Mouse (Mus musculus): ENCODE measurements around the gene Stx3. TPM values are rescaled to one million over a fixed set of nuclear protein-coding genes. Genes with fewer than 3 reads are reported as not detected.

The Stx3 gene
- polyA plus RNA-seq, 1 experiment from 2014 or later = 7.0 TPM

DNA sequence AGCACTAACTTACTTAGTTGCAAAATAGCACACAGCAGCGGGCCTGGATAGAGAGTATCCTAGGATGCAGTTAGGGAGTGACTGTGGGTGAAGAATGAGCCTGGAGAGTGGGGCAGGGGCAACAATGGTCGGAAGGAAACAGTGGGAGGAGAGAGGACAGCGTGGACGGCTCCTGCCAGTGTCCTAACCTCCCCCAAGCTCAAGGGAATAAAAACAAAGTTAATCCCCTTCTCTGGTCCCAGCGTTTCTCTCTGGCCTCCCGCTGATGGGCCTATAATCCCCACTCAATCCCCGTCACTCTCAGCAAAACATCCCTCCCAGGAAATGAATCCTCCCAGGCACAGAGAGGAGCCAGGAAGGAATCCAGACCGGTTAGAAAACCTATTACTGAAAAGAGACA, 5.6 kb downstream of the Stx3 start:
- Histone ChIP-seq H3K27ac (replicated peaks in 1 of 2; ENCODE audit: control insufficient read depth in 1 of 2, insufficient read depth in 1 of 2, low read depth in 2 of 2, low read length in 2 of 2) (peak overlapping the region; percentile 10 to 66; a peak in 2 of 4 replicates), H3K4me2 (ENCODE audit: low read length) (peak overlapping the region; percentile 25; the same call in 1 of the 2 replicates), H3K27me3 (ENCODE audit: control insufficient read depth, insufficient read depth, low read length) (no peaks in the 10 kb centered on the region), H3K9me3 (ENCODE audit: control insufficient read depth, low read length) (no peaks in the 10 kb centered on the region), H3K4me3 (ENCODE audit: control insufficient read depth in 1 of 2, insufficient read depth in 1 of 2, low read depth in 1 of 2, low read length in 2 of 2) (no peak overlapping the region), H3K36me3 (ENCODE audit: control insufficient read depth, insufficient read depth, low read length) (no peaks in the 10 kb centered on the region), H3K4me1 (ENCODE audit: control insufficient read depth in 2 of 2, insufficient read depth in 2 of 2, low read length in 2 of 2) (no peaks in the 10 kb centered on the region; a peak in 3 of 4 replicates), H3K9ac (ENCODE audit: low read length) (no peak overlapping the region; the same call in 1 of the 2 replicates)
- 19% methylated on average over 8 of the region's 8 CpGs for WGBS
- ATAC-seq (ENCODE audit: insufficient number of reproducible peaks, insufficient read depth, low FRiP score, low read depth) = no peak

DNA sequence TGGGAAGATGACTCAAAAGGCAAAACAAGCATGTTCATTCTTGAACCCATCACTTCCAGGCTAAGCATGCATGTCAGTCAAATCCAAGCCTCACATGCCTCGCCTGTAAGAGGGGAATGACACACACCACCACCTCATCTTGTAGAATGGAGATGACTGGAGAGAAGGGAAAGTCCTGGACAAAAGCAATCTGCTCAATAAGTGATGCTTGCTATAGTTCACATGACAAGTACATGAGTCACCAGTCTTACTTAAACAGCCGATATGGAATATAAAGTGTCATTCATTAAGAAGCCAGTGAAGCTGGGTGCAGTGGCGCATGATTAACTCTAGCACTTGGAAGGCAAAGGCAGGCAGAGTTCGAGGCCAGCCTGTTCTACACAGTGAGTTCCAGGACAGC, 6.1 kb downstream of the Stx3 start:
- Histone ChIP-seq H3K9ac (ENCODE audit: low read length) (no peak overlapping the region), H3K4me3 (ENCODE audit: control insufficient read depth in 1 of 2, insufficient read depth in 1 of 2, low read depth in 1 of 2, low read length in 2 of 2) (no peak overlapping the region), H3K9me3 (ENCODE audit: control insufficient read depth, low read length) (no peaks in the 10 kb centered on the region), H3K36me3 (ENCODE audit: control insufficient read depth, insufficient read depth, low read length) (no peaks in the 10 kb centered on the region), H3K27me3 (ENCODE audit: control insufficient read depth, insufficient read depth, low read length) (no peaks in the 10 kb centered on the region), H3K4me2 (ENCODE audit: low read length) (no peak overlapping the region), H3K4me1 (ENCODE audit: control insufficient read depth in 2 of 2, insufficient read depth in 2 of 2, low read length in 2 of 2) (no peaks in the 10 kb centered on the region; a peak in 3 of 4 replicates), H3K27ac (replicated peaks in 1 of 2; ENCODE audit: control insufficient read depth in 1 of 2, insufficient read depth in 1 of 2, low read depth in 2 of 2, low read length in 2 of 2) (peak overlapping the region in 1 of 2 experiments; percentile 42; a peak in 1 of 4 replicates)
- WGBS = 60% methylated on average over 4 of the region's 4 CpGs
- ATAC-seq (ENCODE audit: insufficient number of reproducible peaks, insufficient read depth, low FRiP score, low read depth) = no peak

DNA sequence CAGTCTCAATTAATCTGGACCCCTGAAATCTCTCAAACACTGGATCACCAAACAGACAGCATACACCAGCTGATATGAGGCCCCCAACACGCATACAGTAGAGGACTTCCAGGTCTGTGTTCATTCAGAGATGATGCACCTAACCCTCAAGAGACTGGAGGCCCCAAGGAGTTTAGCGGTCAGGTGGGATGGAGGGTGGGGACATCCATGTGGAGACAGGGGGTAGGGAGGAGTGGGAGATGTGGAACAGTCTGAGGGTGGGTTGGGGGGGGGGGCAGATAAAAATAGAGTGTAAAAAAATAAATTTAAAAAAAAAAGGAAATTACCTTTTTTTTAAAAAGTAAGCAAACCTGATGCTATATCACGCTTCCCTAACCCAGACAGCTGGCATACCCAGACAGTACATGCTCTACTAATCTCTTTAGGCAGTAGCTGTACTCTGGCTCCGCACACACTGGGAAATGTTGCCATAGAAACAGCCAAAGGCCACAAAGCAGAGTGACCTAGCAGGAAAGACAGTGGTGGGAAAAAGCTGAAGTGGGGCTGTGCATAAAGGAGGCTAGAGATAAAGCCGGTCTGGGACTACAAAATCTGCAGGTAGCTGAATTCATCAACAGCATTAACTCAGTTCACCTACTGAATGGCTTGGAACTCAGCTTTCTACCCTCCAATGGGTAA, 7.4 kb downstream of the Stx3 start:
- H3K9me3 ChIP-seq (ENCODE audit: control insufficient read depth, low read length) = no peaks in the 10 kb centered on the region

DNA sequence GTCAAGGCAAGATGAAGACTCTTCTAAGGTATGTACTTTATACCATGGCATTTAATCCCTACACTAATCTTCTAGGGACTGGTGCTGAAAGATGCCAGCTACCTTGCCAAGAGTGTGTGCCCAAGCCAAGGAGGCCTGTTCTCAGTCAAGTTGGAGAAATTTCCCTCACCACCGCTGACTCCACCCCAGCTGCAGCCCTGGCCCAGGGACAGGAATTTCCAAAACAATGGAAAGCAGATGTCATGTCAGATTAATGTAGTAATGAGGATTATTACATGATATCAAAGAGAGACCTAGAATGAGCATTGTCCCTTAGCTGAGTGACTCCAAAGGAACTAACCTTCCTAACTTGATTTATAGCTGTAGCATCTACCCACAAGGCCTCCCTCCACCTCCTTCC, 8.3 kb downstream of the Stx3 start:
- Histone ChIP-seq H3K9me3 (ENCODE audit: control insufficient read depth, low read length) (no peaks in the 10 kb centered on the region), H3K4me2 (ENCODE audit: low read length) (no peak overlapping the region), H3K27me3 (ENCODE audit: control insufficient read depth, insufficient read depth, low read length) (no peaks in the 10 kb centered on the region), H3K9ac (ENCODE audit: low read length) (no peak overlapping the region), H3K4me1 (ENCODE audit: control insufficient read depth in 2 of 2, insufficient read depth in 2 of 2, low read length in 2 of 2) (no peaks in the 10 kb centered on the region; a peak in 3 of 4 replicates), H3K4me3 (ENCODE audit: control insufficient read depth in 1 of 2, insufficient read depth in 1 of 2, low read depth in 1 of 2, low read length in 2 of 2) (no peak overlapping the region), H3K36me3 (ENCODE audit: control insufficient read depth, insufficient read depth, low read length) (no peaks in the 10 kb centered on the region), H3K27ac (replicated peaks in 1 of 2; ENCODE audit: control insufficient read depth in 1 of 2, insufficient read depth in 1 of 2, low read depth in 2 of 2, low read length in 2 of 2) (no peak overlapping the region)
- no peak for ATAC-seq (ENCODE audit: insufficient number of reproducible peaks, insufficient read depth, low FRiP score, low read depth)
- WGBS = 80% methylated on average over 1 of the region's 1 CpGs

More for the DNA sequence above, 7.4 kb downstream of the Stx3 start:
- WGBS = 43% methylated on average over 5 of the region's 5 CpGs
- ATAC-seq (ENCODE audit: insufficient number of reproducible peaks, insufficient read depth, low FRiP score, low read depth) = peak; percentile 71
- no peaks in the 10 kb centered on the region for H3K36me3 ChIP-seq (ENCODE audit: control insufficient read depth, insufficient read depth, low read length)
- H3K4me3 ChIP-seq (ENCODE audit: control insufficient read depth in 1 of 2, insufficient read depth in 1 of 2, low read depth in 1 of 2, low read length in 2 of 2) = no peak overlapping the region
- H3K9ac ChIP-seq (ENCODE audit: low read length) = no peak overlapping the region
- H3K4me1 ChIP-seq (ENCODE audit: control insufficient read depth in 2 of 2, insufficient read depth in 2 of 2, low read length in 2 of 2) = no peaks in the 10 kb centered on the region; a peak in 3 of 4 replicates
- no peak overlapping the region for H3K4me2 ChIP-seq (ENCODE audit: low read length)
- no peak overlapping the region for H3K27ac ChIP-seq (replicated peaks in 1 of 2; ENCODE audit: control insufficient read depth in 1 of 2, insufficient read depth in 1 of 2, low read depth in 2 of 2, low read length in 2 of 2)
- no peaks in the 10 kb centered on the region for H3K27me3 ChIP-seq (ENCODE audit: control insufficient read depth, insufficient read depth, low read length)

DNA sequence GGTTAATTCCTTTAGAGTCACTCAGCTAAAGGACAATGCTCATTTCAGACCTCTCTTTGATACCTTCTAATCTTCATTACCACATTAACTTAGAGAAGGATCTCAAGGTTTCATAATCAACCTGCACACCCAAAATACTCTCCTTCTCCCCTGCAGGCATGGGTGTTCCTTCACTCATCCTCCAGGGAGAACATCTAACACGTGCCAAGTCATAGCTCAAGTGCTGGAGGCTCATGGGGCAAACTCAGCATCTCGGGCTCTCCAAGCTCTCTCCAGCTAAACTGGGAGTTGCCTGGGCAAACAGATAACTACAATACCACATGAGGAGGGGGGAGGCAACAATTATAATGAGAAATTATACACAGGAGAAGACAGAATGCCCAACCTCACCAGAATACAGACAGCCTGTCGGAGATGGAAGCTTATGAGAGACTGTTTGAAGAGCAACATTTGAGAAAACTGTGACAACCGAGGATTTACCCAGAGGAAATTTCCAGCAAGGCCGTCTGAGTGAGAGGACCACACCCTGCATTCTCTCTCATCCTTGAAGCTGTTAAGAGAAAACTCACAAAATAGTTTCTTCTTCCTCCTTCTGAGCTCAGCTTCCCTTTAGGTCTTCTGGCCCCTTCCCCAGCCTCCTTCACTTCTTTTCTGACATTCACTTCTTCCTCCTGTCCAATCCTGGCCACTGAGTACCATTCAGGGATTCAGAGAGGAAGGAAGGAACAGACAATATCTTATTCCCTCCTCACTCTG, 9.0 kb downstream of the Stx3 start:
- no peak overlapping the region for H3K4me2 ChIP-seq (ENCODE audit: low read length)
- H3K4me1 ChIP-seq (ENCODE audit: control insufficient read depth in 2 of 2, insufficient read depth in 2 of 2, low read length in 2 of 2) = no peaks in the 10 kb centered on the region; a peak in 3 of 4 replicates
- ATAC-seq (ENCODE audit: insufficient number of reproducible peaks, insufficient read depth, low FRiP score, low read depth) = no peak
- peak overlapping the region in 1 of 2 experiments; percentile 8; a peak in 1 of 4 replicates for H3K27ac ChIP-seq (replicated peaks in 1 of 2; ENCODE audit: control insufficient read depth in 1 of 2, insufficient read depth in 1 of 2, low read depth in 2 of 2, low read length in 2 of 2)
- no peaks in the 10 kb centered on the region for H3K9me3 ChIP-seq (ENCODE audit: control insufficient read depth, low read length)
- no peaks in the 10 kb centered on the region for H3K27me3 ChIP-seq (ENCODE audit: control insufficient read depth, insufficient read depth, low read length)
- no peak overlapping the region for H3K9ac ChIP-seq (ENCODE audit: low read length)
- WGBS = 63% methylated on average over 5 of the region's 5 CpGs
- H3K36me3 ChIP-seq (ENCODE audit: control insufficient read depth, insufficient read depth, low read length) = no peaks in the 10 kb centered on the region
- no peak overlapping the region for H3K4me3 ChIP-seq (ENCODE audit: control insufficient read depth in 1 of 2, insufficient read depth in 1 of 2, low read depth in 1 of 2, low read length in 2 of 2)

DNA sequence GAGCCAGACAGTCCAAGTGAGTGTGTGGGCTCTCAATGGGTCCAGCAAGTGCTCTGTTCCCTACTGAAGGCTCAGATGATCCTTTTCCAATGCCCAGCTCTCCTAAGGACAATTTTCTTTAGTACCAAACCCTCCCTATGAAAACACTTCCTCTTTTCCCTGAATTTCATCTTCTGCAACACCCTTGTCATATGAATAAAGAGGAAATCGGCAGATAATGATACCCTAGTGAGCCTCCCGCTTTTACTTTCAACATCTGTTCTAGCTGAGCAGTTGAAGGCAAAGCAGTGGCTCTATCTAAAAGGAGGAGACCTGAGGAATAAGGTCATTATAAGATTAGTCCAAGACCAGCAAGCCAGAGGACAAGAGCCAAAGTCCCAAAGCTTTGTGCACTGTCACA, 10.8 kb downstream of the Stx3 start:
- no peak overlapping the region for H3K27ac ChIP-seq (replicated peaks in 1 of 2; ENCODE audit: control insufficient read depth in 1 of 2, insufficient read depth in 1 of 2, low read depth in 2 of 2, low read length in 2 of 2)
- H3K4me2 ChIP-seq (ENCODE audit: low read length) = no peak overlapping the region
- H3K36me3 ChIP-seq (ENCODE audit: control insufficient read depth, insufficient read depth, low read length) = no peaks in the 10 kb centered on the region
- no peak overlapping the region for H3K9ac ChIP-seq (ENCODE audit: low read length)
- WGBS = 76% methylated on average over 2 of the region's 2 CpGs
- H3K9me3 ChIP-seq (ENCODE audit: control insufficient read depth, low read length) = no peaks in the 10 kb centered on the region
- ATAC-seq (ENCODE audit: insufficient number of reproducible peaks, insufficient read depth, low FRiP score, low read depth) = no peak
- H3K4me1 ChIP-seq (ENCODE audit: control insufficient read depth in 2 of 2, insufficient read depth in 2 of 2, low read length in 2 of 2) = no peaks in the 10 kb centered on the region; a peak in 2 of 4 replicates
- no peak overlapping the region for H3K4me3 ChIP-seq (ENCODE audit: control insufficient read depth in 1 of 2, insufficient read depth in 1 of 2, low read depth in 1 of 2, low read length in 2 of 2)
- no peaks in the 10 kb centered on the region for H3K27me3 ChIP-seq (ENCODE audit: control insufficient read depth, insufficient read depth, low read length)

DNA sequence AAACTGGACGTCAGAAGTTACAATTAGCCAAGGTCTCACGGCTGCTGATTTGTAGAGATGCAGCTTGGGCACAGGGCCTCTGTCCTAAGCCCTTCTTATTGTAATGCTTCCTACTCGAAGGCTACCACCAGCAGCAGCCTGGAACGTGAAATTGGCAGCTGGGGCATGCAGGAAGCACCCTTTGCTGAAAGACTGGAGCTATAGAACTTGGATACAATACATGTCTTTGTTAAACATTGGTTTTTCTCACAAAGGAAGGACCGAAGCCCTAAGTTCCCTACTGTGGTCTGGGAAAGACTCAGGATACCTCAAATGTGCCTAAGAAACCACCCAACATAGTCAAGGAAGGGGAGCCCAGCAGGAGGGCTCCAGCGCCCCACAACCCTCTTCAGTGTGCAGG, 11.4 kb downstream of the Stx3 start:
- Histone ChIP-seq H3K27me3 (ENCODE audit: control insufficient read depth, insufficient read depth, low read length) (no peaks in the 10 kb centered on the region), H3K36me3 (ENCODE audit: control insufficient read depth, insufficient read depth, low read length) (no peaks in the 10 kb centered on the region), H3K4me3 (ENCODE audit: control insufficient read depth in 1 of 2, insufficient read depth in 1 of 2, low read depth in 1 of 2, low read length in 2 of 2) (no peak overlapping the region), H3K4me2 (ENCODE audit: low read length) (no peak overlapping the region), H3K27ac (replicated peaks in 1 of 2; ENCODE audit: control insufficient read depth in 1 of 2, insufficient read depth in 1 of 2, low read depth in 2 of 2, low read length in 2 of 2) (no peak overlapping the region), H3K9me3 (ENCODE audit: control insufficient read depth, low read length) (no peaks in the 10 kb centered on the region), H3K9ac (ENCODE audit: low read length) (no peak overlapping the region), H3K4me1 (ENCODE audit: control insufficient read depth in 2 of 2, insufficient read depth in 2 of 2, low read length in 2 of 2) (no peaks in the 10 kb centered on the region; a peak in 1 of 4 replicates)
- ATAC-seq (ENCODE audit: insufficient number of reproducible peaks, insufficient read depth, low FRiP score, low read depth) = no peak
- WGBS = 67% methylated on average over 6 of the region's 6 CpGs
